Mouse (Mus musculus): ENCODE results near the gene Bckdha.

GRCm38 (mm10) chr7:25614086-25614485, 44.7 kb downstream of the Bckdha start:
- no peak for TF ChIP-seq POLR2A (IDR thresholded peaks at IDR 0.05; ENCODE audit: borderline replicate concordance, low read depth, low read length)
- no peak for TF ChIP-seq CTCF (IDR thresholded peaks at IDR 0.05; ENCODE audit: low read depth, low read length)
